ENCODE assay signal across 8 mouse cellular contexts in the genomic region with DNA sequence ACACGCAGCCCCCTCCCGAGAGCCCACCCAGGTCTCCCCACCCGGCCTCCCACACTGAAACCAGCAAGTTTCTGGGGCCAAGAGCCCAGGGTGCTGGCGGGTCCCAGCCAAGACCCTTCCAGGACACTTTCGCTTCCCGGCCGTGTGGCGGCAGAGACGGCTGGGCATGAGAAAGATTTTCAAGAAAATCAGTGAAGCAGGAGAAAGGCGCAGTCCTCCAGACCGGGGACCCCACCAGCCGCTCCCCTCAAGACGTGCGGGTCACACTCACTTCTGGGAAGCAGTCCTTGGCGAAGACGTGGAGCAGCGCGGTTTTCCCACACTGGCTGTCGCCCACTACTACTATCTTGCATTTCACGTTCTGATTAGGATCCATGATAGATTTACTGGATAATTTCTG. TPM values are rescaled to one million over a fixed set of nuclear protein-coding genes. Genes with fewer than 3 reads are reported as not detected.
A peak's percentile ranks its signal among the peaks of the same experiment; 100 is the strongest.
DNase-seq lines count a peak whose midpoint lies in the region; ATAC-seq and TF ChIP-seq lines count a peak whose summit lies in the region.

No protein-coding gene starts in this region.

- intact Hi-C loops in heart, postnatal 14 days (cut with DNase I) = loop anchor here (5.0 to 10.0 kb wide), 5 partner anchors 101 to 841 kb away; no protein-coding TSS in a partner anchor

- H3K36me3 ChIP-seq in ES-E14 (ENCODE audit: control insufficient read depth, insufficient read depth, low read length, poor library complexity, severe bottlenecking) = no peaks in the 10 kb centered on the region
- H3K36me3 ChIP-seq in forebrain, embryonic 10.5 days (replicated peaks) = peaks cover 13% of the 10 kb centered on the region

- WGBS in forebrain, embryonic 10.5 days = 0% methylated on average over 20 of the region's 20 CpGs

- ATAC-seq in megakaryocyte-erythroid progenitor cell, adult 5-6 weeks (replicated peaks; ENCODE audit: low FRiP score, low TSS enrichment, poor library complexity, severe bottlenecking) = no peak

- H3K4me1 ChIP-seq in ES-E14 (ENCODE audit: control insufficient read depth in 2 of 2, insufficient read depth in 2 of 2, low read length in 2 of 2, poor library complexity in 1 of 2) = peaks cover 2 to 4% of the 10 kb centered on the region in 2 experiments; a peak in 2 of 4 replicates
- H3K4me1 ChIP-seq in forebrain, embryonic 10.5 days = peaks cover 39% of the 10 kb centered on the region

- H3K9me3 ChIP-seq in ES-E14 (ENCODE audit: control insufficient read depth, insufficient read depth, low read depth, low read length) = no peaks in the 10 kb centered on the region
- no peaks in the 10 kb centered on the region for H3K9me3 ChIP-seq in forebrain, embryonic 10.5 days

- in situ Hi-C loops in ES-E14 (cut with MboI; ENCODE audit: low sequenced_read_pairs in 2 of 2, unreplicated experiment in 2 of 2) = no loop called here

- peaks cover 12% of the 10 kb centered on the region; the same call in 1 of the 2 replicates for H3K27me3 ChIP-seq in forebrain, embryonic 10.5 days (ENCODE audit: poor library complexity, severe bottlenecking)

- peak overlapping the region; percentile 12; the same call in 1 of the 2 replicates for H3K27ac ChIP-seq in ES-E14 (ENCODE audit: insufficient read depth, low read depth, low read length, poor library complexity, severe bottlenecking)
- peak overlapping the region; percentile 93 for H3K27ac ChIP-seq in forebrain, embryonic 10.5 days

- peak overlapping the region; percentile 72 to 84 for H3K4me3 ChIP-seq in ES-E14 (ENCODE audit: insufficient read depth in 1 of 2, low read depth in 1 of 2, low read length in 2 of 2, poor library complexity in 1 of 2, severe bottlenecking in 1 of 2)
- peak overlapping the region; percentile 71 for H3K4me3 ChIP-seq in forebrain, embryonic 10.5 days

- no peak for DNase-seq in ES-E14 (ENCODE audit: low read depth, low spot score)
- peak; percentile 63 for DNase-seq in adrenal gland, postnatal 14 days
- DNase-seq in forebrain, embryonic 10.5 days (ENCODE audit: extremely low spot score, low spot score) = peak; percentile 54
- DNase-seq in heart, postnatal 14 days = peak; percentile 46 to 47
- DNase-seq in layer of hippocampus, postnatal 14 days (ENCODE audit: low spot score in 2 of 2) = peak; percentile 10 to 47
- DNase-seq in lung, postnatal 10 days = peak; percentile 45
- peak; percentile 25 to 44 for DNase-seq in right cerebral cortex, adult 2 months (ENCODE audit: low spot score in 2 of 2)

- H3K9ac ChIP-seq in ES-E14 (ENCODE audit: insufficient read depth, low read depth, low read length, poor library complexity, severe bottlenecking) = peak overlapping the region; percentile 67

TF ChIP-seq in ES-E14, 5 proteins besides CTCF, POLR2A, EP300 and RAD21:
- TF ChIP-seq MAFK (IDR thresholded peaks at IDR 0.05; ENCODE audit: insufficient read depth, low read depth, low read length) = no peak
- TF ChIP-seq CHD2 (IDR thresholded peaks at IDR 0.05; ENCODE audit: low read depth, low read length) = no peak
- no peak for TF ChIP-seq HCFC1 (IDR thresholded peaks at IDR 0.05; ENCODE audit: borderline replicate concordance, insufficient read depth, low read length)
- no peak for TF ChIP-seq ZC3H11A (IDR thresholded peaks at IDR 0.05; ENCODE audit: borderline replicate concordance, low read depth, low read length)
- no peak for TF ChIP-seq ZNF384 (IDR thresholded peaks at IDR 0.05; ENCODE audit: low read depth, low read length)

RNA-seq across cellular contexts. Expression of gene Rnd3, which starts 0.5 kb away (rescaled TPM):
- 15.5 and 28.8 TPM in 2 replicates for total RNA-seq in ES-E14 (2012; rRNA removed)
- total RNA-seq in adrenal gland, postnatal 14 days (2021) = 49.2 and 53.1 TPM in 2 replicates
- 92.6 and 97.4 TPM in 2 replicates for polyA plus RNA-seq in forebrain, embryonic 10.5 days (2016; fragmentation: Nextera tagmentation; extraction: Ambion mirVana)
- total RNA-seq in heart, postnatal 14 days (2021) = 10 to 100 TPM; 21.0 to 23.3 TPM
- 10 to 100 TPM; 15.8 to 16.1 TPM for total RNA-seq in layer of hippocampus, postnatal 14 days (2021)
- total RNA-seq in megakaryocyte-erythroid progenitor cell, adult 5-6 weeks (2014; fragmentation: Nextera tagmentation) = not detected in 2 replicates
- 0.99 and 2.3 TPM in 2 replicates for total RNA-seq in megakaryocyte-erythroid progenitor cell, adult 5-6 weeks (2017)
